Mouse (Mus musculus) gastrocnemius, postnatal 4 days (tissue): ENCODE results near the gene Usf1. TPM values are rescaled to one million over a fixed set of nuclear protein-coding genes. Genes with fewer than 3 reads are reported as not detected.

Experiments used
- DNase-seq, 2 experiments: peaks; one replicate each; pipeline ENCODE4 v3.0.0; 2021 to 2022; ENCODE audit warnings: low spot score in 2 of 2, mixed read lengths in 2 of 2
- total RNA-seq, 2 experiments: library from RNA; stranded (reverse); gene quantifications; 2 replicates each; pipeline ENCODE4 v1.2.3; 2021

Usf1 gene
- total RNA-seq, 2 experiments from 2014 or later, result 43.9 to 48.4 TPM

- no peak for DNase-seq
These were observed 39.9 kb downstream of the Usf1 start for GRCm38 (mm10) chr1:171451001-171451400.

GRCm38 (mm10) chr1:171452522-171452921 is 41.4 kb downstream of the Usf1 start:
- DNase-seq, result no peak

GRCm38 (mm10) chr1:171452923-171453322 is 41.8 kb downstream of the Usf1 start:
- DNase-seq, result no peak

GRCm38 (mm10) chr1:171454926-171455325 is 43.8 kb downstream of the Usf1 start:
- no peak for DNase-seq

GRCm38 (mm10) chr1:171457568-171457967 is 46.5 kb downstream of the Usf1 start:
- no peak for DNase-seq

- DNase-seq, result no peak
These were observed 48.7 kb downstream of the Usf1 start for GRCm38 (mm10) chr1:171459791-171460190.

GRCm38 (mm10) chr1:171460551-171461503 is 49.7 kb downstream of the Usf1 start:
- DNase-seq, result no peak

- no peak for DNase-seq
These were observed 52.0 kb downstream of the Usf1 start for GRCm38 (mm10) chr1:171463133-171463532.

- no peak for DNase-seq
These were observed 54.8 kb downstream of the Usf1 start for GRCm38 (mm10) chr1:171465749-171466412.

GRCm38 (mm10) chr1:171466565-171466964 is 55.5 kb downstream of the Usf1 start:
- DNase-seq, result no peak

Other genes with a start within 250 kb of the Usf1 start
- 10 to 100 TPM in 1 of 2 experiments, 1 to 10 TPM in 1; 7.5 to 11.7 TPM for gene Pcp4l1, start 215.0 kb upstream of the Usf1 start, total RNA-seq
- gene Nr1i3, start 197.3 kb upstream of the Usf1 start, total RNA-seq, result under 1 TPM in 1 of 2 experiments, not detected in 1; 0.29 TPM
- gene Tomm40l, start 188.8 kb upstream of the Usf1 start, total RNA-seq, result 10 to 100 TPM; 33.4 to 39.7 TPM
- 10 to 100 TPM in 1 of 2 experiments, 1 to 10 TPM in 1; 2.1 to 13.8 TPM for gene Apoa2, start 186.3 kb upstream of the Usf1 start, total RNA-seq
- gene Fcer1g, start 176.9 kb upstream of the Usf1 start, total RNA-seq, result 10 to 100 TPM; 18.7 to 28.7 TPM
- 10 to 100 TPM; 12.1 to 12.5 TPM for gene Adamts4, start 160.9 kb upstream of the Usf1 start, total RNA-seq
- 100 to 1,000 TPM; 471 to 503 TPM for gene Ndufs2, start 159.9 kb upstream of the Usf1 start, total RNA-seq
- gene B4galt3, start 141.0 kb upstream of the Usf1 start, total RNA-seq, result 10 to 100 TPM; 18.5 to 19.5 TPM
- gene Ppox, start 130.1 kb upstream of the Usf1 start, total RNA-seq, result 10 to 100 TPM; 22.6 to 25.8 TPM
- 10 to 100 TPM; 22.2 to 22.3 TPM for gene Usp21, start 123.3 kb upstream of the Usf1 start, total RNA-seq
- gene Ufc1, start 116.3 kb upstream of the Usf1 start, total RNA-seq, result 10 to 100 TPM; 88.1 to 89.8 TPM
- gene Dedd, start 82.2 kb upstream of the Usf1 start, total RNA-seq, result 10 to 100 TPM; 33.5 to 33.6 TPM
- gene Nit1, start 65.7 kb upstream of the Usf1 start, total RNA-seq, result 10 to 100 TPM; 22.4 to 24.9 TPM
- 100 to 1,000 TPM in 1 of 2 experiments, 10 to 100 TPM in 1; 97.9 to 112 TPM for gene Pfdn2, start 65.6 kb upstream of the Usf1 start, total RNA-seq
- under 1 TPM; 0.74 to 0.83 TPM for gene Klhdc9, start 50.5 kb upstream of the Usf1 start, total RNA-seq
- gene Nectin4, start 41.2 kb upstream of the Usf1 start, total RNA-seq, result under 1 TPM; 0.21 to 0.25 TPM
- gene Arhgap30, start 22.4 kb upstream of the Usf1 start, total RNA-seq, result 1 to 10 TPM; 3.3 to 3.5 TPM
- 1 to 10 TPM; 1.1 to 1.3 TPM for gene Tstd1, start 7.6 kb downstream of the Usf1 start, total RNA-seq
- 10 to 100 TPM; 15.0 to 16.4 TPM for gene F11r, start 26.2 kb downstream of the Usf1 start, total RNA-seq
- 1 to 10 TPM; 3.7 to 4.2 TPM for gene Alyref2, start 92.2 kb downstream of the Usf1 start, total RNA-seq
- gene Itln1, start 124.0 kb downstream of the Usf1 start, total RNA-seq, result not detected
- gene Cd244a, start 147.9 kb downstream of the Usf1 start, total RNA-seq, result under 1 TPM in 1 of 2 experiments, not detected in 1; 0.23 TPM
- under 1 TPM; 0.37 to 0.54 TPM for gene Ly9, start 196.1 kb downstream of the Usf1 start, total RNA-seq
- under 1 TPM in 1 of 2 experiments, not detected in 1; 0.20 TPM for gene Slamf7, start 241.7 kb downstream of the Usf1 start, total RNA-seq